Mouse (Mus musculus) thymus, adult 2 months (tissue): ENCODE measurements around the gene Ace.

Experiments
- CTCF ChIP-seq: fragments of 200-500 bp; IDR thresholded peaks from 2 replicates; pipeline ENCODE4 v1.5.1; 2012; ENCODE audit warnings: mild to moderate bottlenecking, control low read depth, low read length, moderate library complexity, borderline replicate concordance; ENCODE audit not compliant: control insufficient read depth, poor library complexity, insufficient read depth; ENCODE audit errors: extremely low read depth
- POLR2A ChIP-seq: fragments of 200-500 bp; IDR thresholded peaks from 2 replicates; pipeline ENCODE4 v1.6.1; 2012; ENCODE audit warnings: mild to moderate bottlenecking, low read length, control low read depth, moderate library complexity; ENCODE audit not compliant: control insufficient read depth, poor library complexity, insufficient read depth; ENCODE audit errors: extremely low read depth

DNA sequence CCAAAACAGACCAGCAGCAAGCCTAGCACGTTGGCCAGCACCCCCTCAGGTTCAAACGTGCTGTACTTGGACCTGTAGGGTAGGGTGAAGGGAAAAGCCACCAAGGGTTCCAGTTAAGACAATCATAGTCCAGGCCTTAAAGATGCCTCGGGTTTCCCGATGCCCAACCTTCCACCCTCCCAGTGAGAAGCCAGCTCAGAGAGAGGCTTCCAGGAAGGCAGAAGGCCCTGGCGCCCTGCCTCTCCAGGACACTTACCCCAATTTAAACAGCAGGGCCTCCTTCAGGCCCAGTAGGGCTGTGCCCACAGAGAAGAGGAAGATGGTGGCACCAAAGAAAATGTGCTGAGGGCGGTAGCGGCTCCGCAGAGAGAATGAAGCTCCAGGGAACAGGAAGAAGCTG, 32.2 kb upstream of the Ace start:
- TF ChIP-seq CTCF (no peak), POLR2A (no peak)
